Comparison of ENCODE assay signal across 8 mouse cellular contexts in the genomic region with DNA sequence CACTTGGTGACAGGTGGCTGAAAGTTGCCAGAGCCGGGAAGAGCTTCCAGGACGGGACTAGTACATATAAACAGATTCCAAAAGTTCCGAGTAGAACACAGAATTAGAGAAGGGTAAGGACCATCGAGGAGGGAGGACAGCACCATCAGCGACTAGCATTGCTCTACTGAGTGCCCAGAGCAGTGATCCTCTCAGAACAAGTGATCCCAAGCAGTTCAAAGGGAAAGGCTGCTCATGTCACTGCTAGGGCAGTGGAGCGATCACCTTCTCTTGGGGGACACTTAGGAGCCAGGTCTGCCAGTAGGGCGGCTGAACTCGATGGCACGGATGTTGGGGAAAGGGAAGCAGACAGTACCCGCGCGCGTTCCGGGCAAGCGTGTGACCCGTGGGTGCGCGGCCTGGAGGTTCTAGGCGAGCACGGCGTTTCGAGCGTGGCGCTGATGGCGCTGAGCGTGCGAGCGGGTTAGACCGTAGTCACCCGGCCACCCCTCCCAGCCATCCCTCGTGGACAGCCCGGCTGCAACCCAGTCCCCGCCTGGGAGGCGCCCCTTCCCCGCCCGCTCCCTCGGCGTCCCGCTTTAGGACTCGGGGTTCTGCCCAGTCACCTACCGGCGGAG. TPM values are rescaled to one million over a fixed set of nuclear protein-coding genes. Genes with fewer than 3 reads are reported as not detected.
DNase-seq lines count a peak whose midpoint lies in the region; ATAC-seq and TF ChIP-seq lines count a peak whose summit lies in the region.

No protein-coding gene starts in this region.

- under 1% methylated on average over 42 of the region's 42 CpGs for WGBS in embryonic facial prominence, embryonic 11.5 days
- WGBS in intestine, embryonic 16.5 days, result under 1% methylated on average over 40 of the region's 42 CpGs
- under 1% methylated on average over 40 of the region's 42 CpGs for WGBS in neural tube, embryonic 13.5 days

- intact Hi-C loops in left cerebral cortex, adult 2 months (cut with DNase I), result loop anchor here (1.0 to 5.0 kb wide), 5 partner anchors 34 to 95 kb away; a partner anchor contains a TSS

- peak overlapping the region; percentile 87 for H3K4me3 ChIP-seq in left cerebral cortex, adult 2 months
- H3K4me3 ChIP-seq in embryonic facial prominence, embryonic 11.5 days (ENCODE audit: low read depth, low read length), result peak overlapping the region; percentile 69
- H3K4me3 ChIP-seq in intestine, embryonic 16.5 days (ENCODE audit: low read length), result peak overlapping the region; percentile 70
- H3K4me3 ChIP-seq in neural tube, embryonic 13.5 days, result peak overlapping the region; percentile 59

- no peak; the same call in 1 of the 2 replicates for ATAC-seq in embryonic facial prominence, embryonic 11.5 days (replicated peaks; ENCODE audit: insufficient number of reproducible peaks, low FRiP score, low TSS enrichment, low read depth)
- ATAC-seq in intestine, embryonic 16.5 days, result peak; percentile 16
- ATAC-seq in neural tube, embryonic 13.5 days (ENCODE audit: low read depth), result peak; percentile 77

- no peaks in the 10 kb centered on the region for H3K36me3 ChIP-seq in embryonic facial prominence, embryonic 11.5 days (replicated peaks; ENCODE audit: control insufficient read depth, insufficient read depth, low read depth, low read length)
- no peaks in the 10 kb centered on the region for H3K36me3 ChIP-seq in intestine, embryonic 16.5 days (ENCODE audit: control insufficient read depth, insufficient read depth, low read length)
- H3K36me3 ChIP-seq in neural tube, embryonic 13.5 days, result no peaks in the 10 kb centered on the region

- H3K9ac ChIP-seq in embryonic facial prominence, embryonic 11.5 days (replicated peaks; ENCODE audit: low read length), result peak overlapping the region; percentile 73
- H3K9ac ChIP-seq in intestine, embryonic 16.5 days (ENCODE audit: low read depth, low read length), result peak overlapping the region; percentile 75
- peak overlapping the region; percentile 81 for H3K9ac ChIP-seq in neural tube, embryonic 13.5 days

- H3K27ac ChIP-seq in left cerebral cortex, adult 2 months, result peak overlapping the region; percentile 90
- H3K27ac ChIP-seq in embryonic facial prominence, embryonic 11.5 days (replicated peaks; ENCODE audit: low read depth, low read length), result no peak overlapping the region; the same call in 1 of the 2 replicates
- H3K27ac ChIP-seq in intestine, embryonic 16.5 days (ENCODE audit: low read length), result peak overlapping the region; percentile 73
- peak overlapping the region; percentile 89 for H3K27ac ChIP-seq in neural tube, embryonic 13.5 days (replicated peaks)

- H3K4me2 ChIP-seq in embryonic facial prominence, embryonic 11.5 days (ENCODE audit: low read depth, low read length), result peak overlapping the region; percentile 83
- peak overlapping the region; percentile 77 for H3K4me2 ChIP-seq in intestine, embryonic 16.5 days (ENCODE audit: low read depth, low read length)
- peak overlapping the region; percentile 73 for H3K4me2 ChIP-seq in neural tube, embryonic 13.5 days

- H3K4me1 ChIP-seq in embryonic facial prominence, embryonic 11.5 days (ENCODE audit: control insufficient read depth, insufficient read depth, low read length), result no peaks in the 10 kb centered on the region
- peaks cover 24% of the 10 kb centered on the region for H3K4me1 ChIP-seq in intestine, embryonic 16.5 days (ENCODE audit: control insufficient read depth, insufficient read depth, low read length)
- peaks cover 61% of the 10 kb centered on the region for H3K4me1 ChIP-seq in neural tube, embryonic 13.5 days (replicated peaks)

- H3K27me3 ChIP-seq in embryonic facial prominence, embryonic 11.5 days (ENCODE audit: control insufficient read depth, insufficient read depth, low read length), result no peaks in the 10 kb centered on the region
- H3K27me3 ChIP-seq in intestine, embryonic 16.5 days (replicated peaks; ENCODE audit: control insufficient read depth, insufficient read depth, low read length), result no peaks in the 10 kb centered on the region
- H3K27me3 ChIP-seq in neural tube, embryonic 13.5 days, result no peaks in the 10 kb centered on the region

- H3K9me3 ChIP-seq in embryonic facial prominence, embryonic 11.5 days (replicated peaks; ENCODE audit: control insufficient read depth, low read length), result no peaks in the 10 kb centered on the region
- no peaks in the 10 kb centered on the region for H3K9me3 ChIP-seq in intestine, embryonic 16.5 days (ENCODE audit: control insufficient read depth, low read length)
- no peaks in the 10 kb centered on the region for H3K9me3 ChIP-seq in neural tube, embryonic 13.5 days

- no peak; the same call in 1 of the 2 replicates for TF ChIP-seq CTCF in left cerebral cortex, adult 2 months (IDR thresholded peaks at IDR 0.05)

- DNase-seq in left cerebral cortex, adult 2 months (ENCODE audit: extremely low spot score in 1 of 2, low spot score in 2 of 2), result no peak
- DNase-seq in left cerebral cortex, adult 8-10 months (ENCODE audit: low spot score in 2 of 2), result no peak
- DNase-seq in embryonic facial prominence, embryonic 11.5 days (ENCODE audit: low spot score), result peak; percentile 18
- no peak for DNase-seq in frontal cortex, postnatal 14 days (ENCODE audit: low spot score in 2 of 2)
- DNase-seq in urinary bladder, postnatal 14 days (ENCODE audit: low spot score), result no peak
- no peak for DNase-seq in left cerebral cortex, adult 11 months (ENCODE audit: low spot score)

RNA-seq across cellular contexts. Expression of a gene that starts 0.4 kb away (rescaled TPM):
- total RNA-seq in left cerebral cortex, adult 2 months (2021), result 1 to 10 TPM; 4.4 to 4.9 TPM
- total RNA-seq in left cerebral cortex, adult 8-10 months (2022), result 1 to 10 TPM; 3.1 to 6.5 (median 5.0) TPM
- polyA plus RNA-seq in embryonic facial prominence, embryonic 11.5 days (2014; fragmentation: Nextera tagmentation; extraction: Ambion mirVana), result 1.9 and 2.9 TPM in 2 replicates
- 3.1 TPM in 2 replicates for polyA plus RNA-seq in intestine, embryonic 16.5 days (2015; fragmentation: Nextera tagmentation; extraction: Ambion mirVana)
- 3.5 and 4.7 TPM in 2 replicates for polyA plus RNA-seq in neural tube, embryonic 13.5 days (2015; fragmentation: Nextera tagmentation; extraction: Ambion mirVana)

RNA-seq across cellular contexts. Expression of a gene that starts 48.6 kb away (rescaled TPM):
- 1 to 10 TPM; 1.7 to 2.9 TPM for total RNA-seq in left cerebral cortex, adult 2 months (2021)
- 1 to 10 TPM in 3 of 4 experiments, under 1 TPM in 1; 0.67 to 2.3 (median 1.5) TPM for total RNA-seq in left cerebral cortex, adult 8-10 months (2022)
- polyA plus RNA-seq in embryonic facial prominence, embryonic 11.5 days (2014; fragmentation: Nextera tagmentation; extraction: Ambion mirVana), result not detected in 2 replicates
- not detected in 2 replicates for polyA plus RNA-seq in intestine, embryonic 16.5 days (2015; fragmentation: Nextera tagmentation; extraction: Ambion mirVana)
- polyA plus RNA-seq in neural tube, embryonic 13.5 days (2015; fragmentation: Nextera tagmentation; extraction: Ambion mirVana), result 0.17 and 0.28 TPM in 2 replicates

RNA-seq across cellular contexts. Expression of a gene that starts 58.5 kb away (rescaled TPM):
- total RNA-seq in left cerebral cortex, adult 2 months (2021), result 1 to 10 TPM; 2.2 to 2.7 TPM
- total RNA-seq in left cerebral cortex, adult 8-10 months (2022), result 1 to 10 TPM; 1.7 to 2.8 (median 2.3) TPM
- 0.25 TPM in 2 replicates for polyA plus RNA-seq in embryonic facial prominence, embryonic 11.5 days (2014; fragmentation: Nextera tagmentation; extraction: Ambion mirVana)
- polyA plus RNA-seq in intestine, embryonic 16.5 days (2015; fragmentation: Nextera tagmentation; extraction: Ambion mirVana), result 0.57 and 0.83 TPM in 2 replicates
- 0.72 and 0.95 TPM in 2 replicates for polyA plus RNA-seq in neural tube, embryonic 13.5 days (2015; fragmentation: Nextera tagmentation; extraction: Ambion mirVana)
